Mouse (Mus musculus) urinary bladder, postnatal 25 days (tissue): ENCODE measurements around the gene Slc4a10.
"Not testable (repeated sequence)": the region's sequence is repeated elsewhere in the genome, so short reads cannot be mapped to it uniquely, and the experiment has no call there.

ENCODE experiments used
- DNase-seq: peaks from one replicate; pipeline ENCODE4 v3.0.0; 2022; ENCODE audit warnings: low spot score

Gene Slc4a10

GRCm38 (mm10) chr2:62046421-62046845 lies at the start of gene Slc4a10:
TSS of gene Slc4a10 (plus strand) at chr2:62046462.
- DNase-seq, result no peak

GRCm38 (mm10) chr2:62001251-62001650 lies 45.0 kb upstream of the Slc4a10 start:
- DNase-seq, result not testable (repeated sequence)

- DNase-seq, result no peak
These were observed 28.1 kb upstream of the Slc4a10 start for GRCm38 (mm10) chr2:62018209-62018608.

GRCm38 (mm10) chr2:62046861-62047503 lies 720 bp downstream of the Slc4a10 start:
- DNase-seq, result no peak

- no peak for DNase-seq
These were observed 1.3 kb downstream of the Slc4a10 start for GRCm38 (mm10) chr2:62047504-62048005.

GRCm38 (mm10) chr2:62048116-62048515 lies 1.9 kb downstream of the Slc4a10 start:
- DNase-seq, result no peak

GRCm38 (mm10) chr2:62076512-62076911 lies 30.2 kb downstream of the Slc4a10 start:
- no peak for DNase-seq

GRCm38 (mm10) chr2:62087566-62087965 lies 41.3 kb downstream of the Slc4a10 start:
- no peak for DNase-seq

GRCm38 (mm10) chr2:62088715-62089114 lies 42.5 kb downstream of the Slc4a10 start:
- DNase-seq, result no peak

GRCm38 (mm10) chr2:62089208-62089607 lies 42.9 kb downstream of the Slc4a10 start:
- DNase-seq, result no peak

GRCm38 (mm10) chr2:62100526-62100925 lies 54.3 kb downstream of the Slc4a10 start:
- DNase-seq, result no peak

- no peak for DNase-seq
These were observed 69.1 kb downstream of the Slc4a10 start for GRCm38 (mm10) chr2:62115346-62115745.

- DNase-seq, result no peak
These were observed 83.7 kb downstream of the Slc4a10 start for GRCm38 (mm10) chr2:62129975-62130374.

- DNase-seq, result no peak
These were observed 88.6 kb downstream of the Slc4a10 start for GRCm38 (mm10) chr2:62134911-62135310.

GRCm38 (mm10) chr2:62147636-62148035 lies 101.4 kb downstream of the Slc4a10 start:
- no peak for DNase-seq

GRCm38 (mm10) chr2:62149421-62149820 lies 103.2 kb downstream of the Slc4a10 start:
- no peak for DNase-seq

- DNase-seq, result no peak
These were observed 104.6 kb downstream of the Slc4a10 start for GRCm38 (mm10) chr2:62150830-62151229.

- DNase-seq, result no peak
These were observed 163.8 kb downstream of the Slc4a10 start for GRCm38 (mm10) chr2:62210109-62210508.

GRCm38 (mm10) chr2:62211106-62211505 lies 164.8 kb downstream of the Slc4a10 start:
- no peak for DNase-seq

- DNase-seq, result no peak
These were observed 181.3 kb downstream of the Slc4a10 start for GRCm38 (mm10) chr2:62227563-62227962.

GRCm38 (mm10) chr2:62231271-62231670 lies 185.0 kb downstream of the Slc4a10 start:
- no peak for DNase-seq

GRCm38 (mm10) chr2:62244167-62244566 lies 197.9 kb downstream of the Slc4a10 start:
- no peak for DNase-seq

- DNase-seq, result no peak
These were observed 222.2 kb downstream of the Slc4a10 start for GRCm38 (mm10) chr2:62268467-62268866.

- DNase-seq, result no peak
These were observed 225.6 kb downstream of the Slc4a10 start for GRCm38 (mm10) chr2:62271840-62272239.
